Mouse (Mus musculus) inflammation-experienced regulatory T-cells, adult 6 months (primary cell): ENCODE measurements around the gene Cacna2d4. TPM values are rescaled to one million over a fixed set of nuclear protein-coding genes. Genes with fewer than 3 reads are reported as not detected.

Source experiments
- ATAC-seq: one replicate; pipeline ENCODE4 v1.8.0; 2017
- polyA plus RNA-seq, 3 experiments: library from polyadenylated mRNA; unstranded; fragments of 100-300 nt; shearing (Covaris generic); gene quantifications; one replicate each; pipeline ENCODE4 v1.2.1; 2017

Gene Cacna2d4
- polyA plus RNA-seq, 3 experiments from 2014 or later: 4.5 to 8.3 (median 6.9) TPM

GRCm38 (mm10) chr6:119313096-119313495, 76.8 kb downstream of the Cacna2d4 start:
- ATAC-seq: no peak

- ATAC-seq: no peak
Observed at GRCm38 (mm10) chr6:119313588-119314375, 77.5 kb downstream of the Cacna2d4 start.

GRCm38 (mm10) chr6:119314751-119315476, 78.6 kb downstream of the Cacna2d4 start:
- no peak for ATAC-seq

- ATAC-seq: no peak
Observed at GRCm38 (mm10) chr6:119318732-119319131, 82.4 kb downstream of the Cacna2d4 start.

GRCm38 (mm10) chr6:119319358-119319757, 83.0 kb downstream of the Cacna2d4 start:
- ATAC-seq: no peak

GRCm38 (mm10) chr6:119320481-119320880, 84.2 kb downstream of the Cacna2d4 start:
- no peak for ATAC-seq

- ATAC-seq: no peak
Observed at GRCm38 (mm10) chr6:119321752-119322151, 85.4 kb downstream of the Cacna2d4 start.

GRCm38 (mm10) chr6:119324776-119325175, 88.5 kb downstream of the Cacna2d4 start:
- ATAC-seq: no peak

GRCm38 (mm10) chr6:119325978-119326377, 89.7 kb downstream of the Cacna2d4 start:
- no peak for ATAC-seq

GRCm38 (mm10) chr6:119326541-119326940, 90.2 kb downstream of the Cacna2d4 start:
- ATAC-seq: no peak

GRCm38 (mm10) chr6:119328521-119329115, 92.3 kb downstream of the Cacna2d4 start:
- no peak for ATAC-seq

GRCm38 (mm10) chr6:119329215-119329714, 92.9 kb downstream of the Cacna2d4 start:
- ATAC-seq: no peak

- ATAC-seq: no peak
Observed at GRCm38 (mm10) chr6:119329936-119330335, 93.6 kb downstream of the Cacna2d4 start.

GRCm38 (mm10) chr6:119330506-119330905, 94.2 kb downstream of the Cacna2d4 start, which contains the start of gene Lrtm2:
Gene Lrtm2, minus strand, starts transcription at chr6:119330766.
- no peak for ATAC-seq

GRCm38 (mm10) chr6:119332111-119332510, 95.8 kb downstream of the Cacna2d4 start:
- no peak for ATAC-seq

- ATAC-seq: no peak
Observed at GRCm38 (mm10) chr6:119333202-119333601, 96.9 kb downstream of the Cacna2d4 start.

GRCm38 (mm10) chr6:119333831-119334230, 97.5 kb downstream of the Cacna2d4 start:
- no peak for ATAC-seq

- peak; percentile 92 for ATAC-seq
Observed at GRCm38 (mm10) chr6:119336124-119336523, 99.8 kb downstream of the Cacna2d4 start.

- no peak for ATAC-seq
Observed at GRCm38 (mm10) chr6:119337287-119337686, 101.0 kb downstream of the Cacna2d4 start.

GRCm38 (mm10) chr6:119338121-119338912, 102.0 kb downstream of the Cacna2d4 start:
- no peak for ATAC-seq

- peak; percentile 63 for ATAC-seq
Observed at GRCm38 (mm10) chr6:119341409-119341808, 105.1 kb downstream of the Cacna2d4 start.

- no peak for ATAC-seq
Observed at GRCm38 (mm10) chr6:119346257-119346656, 109.9 kb downstream of the Cacna2d4 start.
